Mouse (Mus musculus): Measurements from ENCODE around the gene Dnajb8.

Dnajb8 gene

DNA sequence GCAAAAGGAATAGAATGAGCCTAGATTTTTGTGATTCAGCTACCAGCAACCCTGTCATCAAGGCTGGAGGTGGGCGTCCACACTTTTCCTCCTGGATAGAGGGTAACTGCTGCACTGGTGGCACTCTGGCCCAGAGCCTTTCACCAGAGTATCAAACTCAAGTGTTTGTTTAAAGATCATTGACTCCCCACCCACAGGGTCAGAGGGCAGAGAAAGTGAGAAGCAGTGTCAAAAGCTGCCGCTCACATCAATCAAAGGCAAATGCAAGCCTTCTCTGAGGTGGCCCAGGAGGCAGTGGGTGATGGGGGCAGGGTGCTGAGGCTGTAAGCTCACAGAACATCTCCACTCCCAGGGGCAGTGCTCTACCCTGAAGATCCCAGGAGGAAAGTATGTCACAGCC is 77.4 kb downstream of the Dnajb8 start:
- DNase-seq: no peak

DNA sequence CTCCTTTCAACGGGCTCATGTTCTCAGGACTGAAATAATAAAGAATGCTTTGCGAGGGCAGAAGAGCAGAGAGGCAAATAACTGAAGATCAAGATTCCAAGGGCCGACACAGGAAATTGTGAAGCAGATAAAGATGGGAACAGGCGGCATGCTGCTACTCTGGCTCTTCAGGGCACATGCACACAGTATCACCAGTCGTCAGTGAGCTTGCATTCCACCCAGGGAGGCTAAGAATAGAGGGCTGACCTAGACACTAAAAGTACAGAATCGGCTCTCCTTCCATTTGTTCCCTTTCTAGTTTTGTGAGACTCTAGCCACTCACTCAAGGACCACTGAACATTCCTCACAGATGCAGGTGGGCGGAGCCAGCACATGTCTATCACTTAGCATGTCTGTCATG is 79.2 kb downstream of the Dnajb8 start:
- no peak for DNase-seq
